Mouse (Mus musculus) cerebellum, adult 11-12 months (tissue): Measurements from ENCODE around the gene Itga3.

Experiments
- DNase-seq: peaks from one replicate; pipeline ENCODE4 v3.0.0; 2022

Itga3 gene

GRCm38 (mm10) chr11:95076536-95077111 is at the start of gene Itga3:
Itga3 (minus strand) TSS chr11:95076801.
- DNase-seq = peak; percentile 84

GRCm38 (mm10) chr11:95125366-95125948 is 48.9 kb upstream of the Itga3 start:
- no peak for DNase-seq

GRCm38 (mm10) chr11:95122100-95122489 is 45.5 kb upstream of the Itga3 start:
- DNase-seq = no peak

DNA sequence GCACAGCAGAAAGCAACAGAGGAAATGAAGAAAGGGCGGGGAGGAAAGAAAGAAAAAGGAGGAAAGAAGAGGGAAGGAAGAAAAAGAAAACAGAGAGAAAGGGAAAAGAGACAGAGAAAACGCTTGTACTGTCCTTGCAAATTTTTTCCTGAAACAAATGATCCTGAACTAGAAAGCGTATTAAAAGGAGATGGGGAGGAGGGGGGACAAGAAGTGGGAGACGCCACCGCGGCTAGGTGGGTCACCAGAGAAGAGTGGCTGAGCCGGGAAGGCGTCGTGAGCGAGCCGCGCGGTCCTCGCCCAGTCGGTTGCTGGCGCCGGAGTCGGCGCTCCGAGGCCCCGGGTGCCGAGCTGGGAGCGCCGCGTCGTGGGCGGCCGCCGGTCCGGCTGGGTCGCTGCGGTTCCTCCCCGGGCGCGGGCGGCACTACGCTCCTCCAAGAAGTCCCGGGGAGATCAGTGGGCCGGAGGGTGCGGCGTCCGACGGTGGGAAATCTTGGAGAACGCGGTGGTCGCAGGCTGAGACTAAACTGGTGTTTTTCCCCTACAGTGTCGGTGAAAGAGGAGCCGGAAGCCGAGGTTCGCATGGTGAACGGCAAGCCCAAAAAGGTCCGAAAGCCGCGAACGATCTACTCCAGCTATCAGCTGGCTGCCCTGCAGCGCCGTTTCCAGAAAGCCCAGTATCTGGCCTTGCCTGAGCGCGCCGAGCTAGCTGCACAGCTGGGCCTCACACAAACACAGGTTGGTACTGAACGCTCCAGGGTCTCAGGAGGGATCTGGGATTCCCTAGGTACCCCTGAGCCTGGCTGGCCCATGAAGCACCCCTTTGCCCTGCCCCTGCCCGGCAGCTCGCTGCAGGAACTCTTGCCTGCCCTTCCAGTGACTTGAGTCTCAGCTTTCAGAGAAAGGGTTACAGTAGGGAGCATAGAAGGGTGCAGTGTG is 44.8 kb upstream of the Itga3 start:
- DNase-seq = no peak

DNA sequence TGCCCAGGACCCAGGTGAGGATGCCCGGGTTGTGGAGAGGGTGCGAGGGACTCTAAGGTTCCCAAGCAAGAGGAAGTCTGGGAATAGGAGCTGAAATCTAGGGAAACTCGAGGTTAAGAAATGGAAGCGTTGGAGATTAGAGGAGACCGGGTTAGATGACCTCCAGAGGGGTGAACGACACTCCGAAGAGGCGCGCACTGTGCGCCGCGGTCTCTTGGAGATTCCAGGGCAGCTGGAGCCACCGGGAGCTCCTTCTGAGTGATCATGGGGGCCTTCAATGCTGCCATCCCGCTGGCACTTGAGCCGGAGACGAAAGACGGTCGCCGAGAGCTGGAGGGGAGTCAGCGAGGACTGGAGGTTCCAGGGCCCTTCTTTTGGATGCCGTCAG is 44.0 kb upstream of the Itga3 start:
- no peak for DNase-seq

DNA sequence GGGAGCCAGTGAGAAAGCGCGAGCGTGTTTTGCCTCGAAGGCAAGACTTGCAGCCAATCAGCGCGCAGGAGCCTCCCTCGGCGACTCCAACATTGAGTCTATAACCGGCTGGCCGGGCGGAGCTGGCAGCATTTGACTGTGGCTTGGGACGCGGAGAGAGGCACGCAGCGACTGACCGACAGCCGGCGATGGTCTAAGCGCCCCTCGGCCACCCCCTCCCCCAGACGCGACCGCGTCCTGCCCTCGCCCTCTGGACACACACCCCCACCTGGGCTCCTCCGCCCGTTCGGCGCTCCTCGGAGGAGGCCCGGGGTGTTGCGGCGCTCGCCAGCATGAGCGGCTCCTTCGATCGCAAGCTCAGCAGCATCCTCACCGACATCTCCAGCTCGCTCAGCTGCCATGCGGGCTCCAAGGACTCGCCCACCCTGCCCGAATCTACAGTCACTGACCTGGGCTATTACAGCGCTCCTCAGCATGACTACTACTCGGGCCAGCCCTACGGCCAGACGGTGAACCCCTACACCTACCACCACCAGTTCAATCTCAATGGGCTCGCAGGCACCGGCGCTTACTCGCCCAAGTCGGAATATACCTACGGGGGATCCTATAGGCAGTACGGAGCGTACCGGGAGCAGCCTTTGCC is 43.5 kb upstream of the Itga3 start, which contains the start of gene Dlx3:
TSS of gene Dlx3 (plus strand) at position 130 of the 643 bp plus-strand sequence.
- DNase-seq = no peak

- no peak for DNase-seq
These were observed 41.9 kb upstream of the Itga3 start for GRCm38 (mm10) chr11:95118505-95118904.

- peak; percentile 52 for DNase-seq
These were observed 40.4 kb upstream of the Itga3 start for GRCm38 (mm10) chr11:95117030-95117429.

DNA sequence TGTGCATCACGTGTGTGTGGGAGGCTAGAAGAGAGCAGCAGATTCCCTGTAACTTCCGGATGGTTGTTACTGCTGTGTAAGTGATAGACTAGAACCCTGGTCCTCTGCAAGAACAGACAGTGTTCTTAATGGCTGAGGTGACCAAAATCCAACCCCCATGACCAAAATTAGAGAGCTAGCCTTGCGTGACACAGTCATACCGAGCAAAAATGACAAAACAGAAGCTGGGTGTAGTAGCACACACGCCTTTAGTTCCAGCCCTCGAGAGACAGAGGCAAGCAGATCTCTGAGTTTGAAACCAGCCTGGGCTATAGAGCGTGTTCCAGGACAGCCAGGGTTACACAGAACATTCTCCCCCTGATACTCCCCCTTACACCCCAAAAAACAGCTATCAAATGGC is 33.5 kb upstream of the Itga3 start:
- DNase-seq = no peak

- no peak for DNase-seq
These were observed 32.4 kb upstream of the Itga3 start for GRCm38 (mm10) chr11:95109000-95109399.

GRCm38 (mm10) chr11:95106440-95107236 is 30.0 kb upstream of the Itga3 start:
- DNase-seq = peak; percentile 83

DNA sequence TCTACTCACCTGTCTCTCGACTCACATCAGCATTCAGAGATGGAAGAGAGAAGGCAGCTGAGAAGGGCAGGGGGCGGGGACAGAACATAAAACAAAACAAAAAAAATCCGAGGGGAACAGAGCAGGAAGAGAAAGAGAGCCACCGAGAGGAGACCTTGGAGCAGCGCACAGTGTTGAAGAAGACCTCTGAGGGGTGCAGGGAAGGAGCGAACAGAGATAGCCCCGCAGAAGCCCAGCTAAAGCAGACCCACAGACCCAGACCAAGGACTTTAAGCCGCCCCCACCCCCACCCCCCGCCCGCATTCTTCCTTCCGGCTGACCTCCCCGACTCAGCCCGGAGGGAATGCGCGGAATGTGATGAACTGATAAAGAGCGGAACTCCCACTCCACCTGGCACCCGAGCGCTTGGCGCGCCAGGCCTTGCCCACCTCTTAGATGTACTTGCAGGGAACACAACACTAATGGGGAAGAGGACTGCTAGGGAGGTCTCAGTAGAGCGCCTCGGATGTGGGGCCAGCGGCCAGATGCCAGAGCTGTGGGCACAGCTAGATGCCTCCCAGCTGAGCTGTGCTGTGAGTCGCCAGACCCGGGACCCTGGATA is 28.8 kb upstream of the Itga3 start:
- no peak for DNase-seq

- DNase-seq = no peak
These were observed 27.7 kb upstream of the Itga3 start for GRCm38 (mm10) chr11:95104266-95104665.

GRCm38 (mm10) chr11:95102161-95102904 is 25.7 kb upstream of the Itga3 start:
- DNase-seq = no peak

DNA sequence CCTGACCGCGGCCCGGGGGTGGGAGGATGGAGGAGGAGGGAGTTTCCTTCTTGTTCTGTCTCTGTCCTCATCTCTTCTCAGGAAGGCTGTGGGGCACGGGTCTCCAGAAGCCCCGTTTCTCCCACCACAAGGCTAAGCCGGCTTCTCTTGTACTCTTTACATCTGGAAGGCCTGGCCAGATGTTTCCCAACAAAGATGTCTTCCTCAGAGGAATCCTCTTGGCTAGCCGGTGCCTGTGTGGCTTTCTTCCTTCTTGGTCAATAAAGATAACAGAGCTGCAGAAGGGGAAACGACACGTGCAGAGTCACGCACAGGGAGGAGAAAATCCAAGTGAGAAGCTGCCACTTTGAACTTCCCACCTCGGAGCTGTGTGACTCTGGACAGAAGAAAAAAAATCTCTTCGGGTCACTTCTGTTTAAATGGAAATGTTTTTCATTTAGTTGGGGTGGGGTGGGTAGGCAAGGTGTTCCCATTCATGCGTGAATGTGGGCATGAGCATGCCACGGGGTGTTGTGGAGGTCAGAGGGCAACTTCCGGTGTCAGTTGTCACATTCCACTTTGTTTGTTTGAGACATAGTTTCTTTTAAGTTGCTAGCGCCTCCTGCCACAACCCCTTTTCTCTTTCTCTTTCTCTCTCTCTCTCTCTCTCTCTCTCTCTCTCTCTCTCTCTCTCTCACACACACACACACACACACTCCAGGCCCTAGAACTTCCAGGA is 24.6 kb upstream of the Itga3 start:
- DNase-seq = no peak

- DNase-seq = no peak
These were observed 23.8 kb upstream of the Itga3 start for GRCm38 (mm10) chr11:95100393-95100792.

- no peak for DNase-seq
These were observed 21.9 kb upstream of the Itga3 start for GRCm38 (mm10) chr11:95098346-95099095.

DNA sequence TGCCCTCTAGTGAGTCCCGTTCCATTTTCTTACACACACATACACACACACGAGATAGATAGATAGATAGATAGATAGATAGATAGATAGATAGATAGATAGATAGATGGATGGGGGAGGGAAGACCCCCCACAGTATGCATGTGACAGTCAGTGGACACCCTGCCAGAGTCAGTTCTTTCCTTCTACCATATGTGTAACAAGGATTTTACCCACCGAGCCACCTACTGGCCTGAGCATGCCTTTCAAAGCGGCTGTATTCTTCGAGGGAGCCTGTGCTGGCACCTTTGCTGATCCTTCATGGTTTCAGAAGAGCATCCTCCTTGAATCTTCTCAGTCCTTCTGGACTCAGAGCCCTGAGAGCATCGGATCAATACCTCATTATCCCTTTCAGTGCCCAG is 21.3 kb upstream of the Itga3 start:
- no peak for DNase-seq

- no peak for DNase-seq
These were observed 20.2 kb upstream of the Itga3 start for GRCm38 (mm10) chr11:95096608-95097373.
